Mouse (Mus musculus) lung, adult 18-20 months (tissue): ENCODE measurements around the gene Inpp5d.
A peak's percentile ranks its signal among the peaks of the same experiment; 100 is the strongest.

Experiments
- DNase-seq, 2 experiments: peaks; one replicate each; pipeline ENCODE4 v3.0.0; 2022; ENCODE audit warnings: mixed read lengths in 2 of 2

Inpp5d gene

GRCm38 (mm10) chr1:87624826-87625225 lies 4.7 kb downstream of the Inpp5d start:
- peak; percentile 36 to 43 for DNase-seq

GRCm38 (mm10) chr1:87625254-87626025 lies 5.3 kb downstream of the Inpp5d start:
- DNase-seq = peak in 1 of 2 experiments; percentile 27

DNA sequence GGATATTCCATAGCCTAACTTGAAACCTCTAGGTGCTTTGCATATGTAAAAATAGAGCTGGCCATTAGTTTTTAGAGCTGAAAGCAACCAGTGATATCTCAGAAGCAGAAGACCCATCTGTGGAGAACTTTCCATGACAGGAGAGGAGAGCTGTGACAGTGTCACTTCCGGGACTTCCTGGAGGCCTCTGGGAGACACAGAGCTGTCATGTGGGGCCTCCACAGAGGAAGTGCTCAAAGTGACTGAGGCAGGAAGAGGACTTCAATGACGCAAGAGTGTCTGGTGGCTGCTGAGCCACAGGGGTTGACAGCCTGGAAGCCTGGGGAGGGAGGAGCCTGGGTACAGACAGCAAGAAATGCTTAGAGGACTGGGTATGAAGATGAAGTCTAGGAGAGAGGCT lies 6.2 kb downstream of the Inpp5d start:
- DNase-seq = peak; percentile 85

GRCm38 (mm10) chr1:87628085-87628484 lies 8.0 kb downstream of the Inpp5d start:
- DNase-seq = no peak

DNA sequence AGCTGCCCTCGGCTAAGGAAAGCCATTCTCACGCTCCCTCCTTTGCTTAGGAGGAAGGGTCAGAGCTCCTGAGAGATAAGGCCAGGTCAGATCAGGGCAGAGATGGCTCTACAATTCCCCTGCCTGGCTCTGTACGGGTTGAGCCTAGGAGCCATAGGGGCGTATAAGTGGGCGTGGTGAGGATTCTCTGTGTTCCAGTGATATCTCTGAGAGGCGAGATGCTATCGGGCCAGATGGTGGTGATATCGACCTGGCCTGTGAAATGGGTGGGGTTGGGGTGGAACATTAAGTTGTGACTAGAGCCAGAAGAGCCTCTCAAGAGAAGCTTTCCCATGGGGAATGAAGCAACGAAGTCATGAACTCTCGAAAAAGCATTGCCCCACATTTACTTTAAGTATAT lies 11.5 kb downstream of the Inpp5d start:
- DNase-seq = no peak

DNA sequence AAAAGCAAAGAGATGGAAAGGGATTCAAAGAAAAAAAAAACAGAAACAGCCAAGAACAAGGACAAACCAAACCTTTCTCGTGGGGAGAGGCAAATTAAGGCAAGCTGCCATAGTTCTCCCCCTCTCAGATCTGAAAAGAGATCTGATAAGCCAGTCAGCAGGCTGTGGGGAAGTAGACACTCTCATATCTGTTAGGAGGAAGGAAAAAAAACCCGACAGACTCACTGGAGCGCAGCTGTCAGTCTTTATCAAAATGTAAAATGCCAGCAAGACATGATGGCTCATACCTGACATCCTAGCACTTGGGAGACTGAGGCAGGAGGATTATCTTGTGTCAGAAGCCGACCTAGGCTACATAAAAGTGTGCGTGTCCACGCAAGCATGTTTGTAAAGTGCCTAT lies 12.1 kb downstream of the Inpp5d start:
- no peak for DNase-seq

GRCm38 (mm10) chr1:87636716-87637117 lies 16.6 kb downstream of the Inpp5d start:
- DNase-seq = no peak

DNA sequence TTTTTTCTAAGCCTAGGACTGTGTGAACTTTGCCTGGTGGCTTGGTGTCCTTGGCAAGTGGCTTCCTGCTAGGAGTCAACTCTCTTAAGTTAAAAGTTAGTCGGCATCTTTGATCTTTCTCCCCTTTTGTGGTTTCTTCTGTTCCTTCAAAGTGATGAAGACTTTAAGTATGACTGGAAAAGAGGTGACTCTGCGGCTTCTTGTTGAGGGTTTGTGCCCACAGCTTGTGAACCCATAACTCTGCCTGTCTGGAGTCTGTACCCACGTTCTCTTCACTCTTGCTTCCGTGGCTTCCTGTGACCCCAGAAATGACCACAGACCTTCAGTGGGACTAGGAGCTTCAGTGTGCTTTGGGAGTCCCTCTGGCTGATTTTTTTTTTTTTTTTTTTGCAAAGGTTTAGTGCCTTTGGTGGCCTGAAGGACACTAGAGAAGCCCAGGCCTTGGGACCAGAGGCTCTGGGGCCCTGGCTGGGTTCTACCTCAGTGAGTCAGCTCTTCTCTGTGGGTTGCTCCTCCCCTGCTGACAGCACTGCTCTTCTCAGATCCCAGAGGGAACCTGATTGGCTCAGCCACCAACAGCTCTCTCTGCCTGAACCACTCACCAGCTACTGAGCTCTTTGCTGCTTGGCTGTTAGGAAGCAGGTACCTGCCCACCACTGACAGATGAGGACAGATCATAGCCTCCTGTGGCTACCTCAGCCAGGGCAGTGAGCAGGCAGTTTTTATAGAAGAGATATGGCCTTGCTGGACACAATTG lies 17.2 kb downstream of the Inpp5d start:
- DNase-seq = no peak

- no peak for DNase-seq
Observed at GRCm38 (mm10) chr1:87637878-87638600, 17.9 kb downstream of the Inpp5d start.

DNA sequence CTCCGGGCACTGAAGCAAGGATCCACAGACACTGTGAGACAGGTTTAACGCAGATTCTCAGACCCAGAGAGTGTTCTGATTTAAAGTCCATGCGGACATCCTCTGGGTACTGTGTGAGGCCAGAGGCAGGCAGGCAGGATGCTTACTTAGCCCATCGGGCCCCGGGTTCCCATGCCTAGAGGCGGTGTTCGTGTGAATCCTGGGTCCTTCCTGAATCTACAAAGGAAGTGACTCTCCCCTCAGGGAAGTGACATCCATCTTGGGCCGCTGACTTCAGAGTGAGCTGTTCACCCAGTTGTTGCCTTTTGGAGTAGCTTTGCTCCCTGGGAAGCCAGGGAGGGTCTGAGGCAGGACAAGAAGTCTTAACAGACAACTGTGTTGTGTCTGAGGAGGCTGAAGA lies 19.6 kb downstream of the Inpp5d start:
- no peak for DNase-seq

DNA sequence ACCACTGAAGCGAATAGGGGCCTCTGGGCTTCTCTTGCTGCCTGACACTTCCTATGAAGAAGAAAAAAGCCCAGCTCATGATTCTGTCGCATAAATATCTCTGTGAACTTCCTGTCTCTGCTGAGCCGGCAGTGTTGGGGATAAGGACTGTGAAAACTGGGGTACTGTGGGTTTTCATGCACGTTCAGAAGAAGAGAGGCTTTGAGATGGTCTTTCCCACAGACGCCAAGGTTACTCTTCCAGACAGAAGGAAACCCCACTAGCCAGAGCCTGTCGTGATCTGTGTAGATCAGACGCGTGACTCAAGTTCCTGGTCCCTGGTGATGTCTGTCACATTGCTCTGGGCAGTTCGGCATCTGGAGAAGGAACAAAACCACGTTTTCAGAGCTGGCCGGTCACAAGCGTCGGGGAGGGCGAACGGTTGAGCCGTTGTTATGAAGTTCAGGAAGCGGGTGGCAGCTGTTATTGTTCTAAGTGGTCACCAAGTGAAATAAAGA lies 20.1 kb downstream of the Inpp5d start:
- peak; percentile 81 to 83 for DNase-seq

DNA sequence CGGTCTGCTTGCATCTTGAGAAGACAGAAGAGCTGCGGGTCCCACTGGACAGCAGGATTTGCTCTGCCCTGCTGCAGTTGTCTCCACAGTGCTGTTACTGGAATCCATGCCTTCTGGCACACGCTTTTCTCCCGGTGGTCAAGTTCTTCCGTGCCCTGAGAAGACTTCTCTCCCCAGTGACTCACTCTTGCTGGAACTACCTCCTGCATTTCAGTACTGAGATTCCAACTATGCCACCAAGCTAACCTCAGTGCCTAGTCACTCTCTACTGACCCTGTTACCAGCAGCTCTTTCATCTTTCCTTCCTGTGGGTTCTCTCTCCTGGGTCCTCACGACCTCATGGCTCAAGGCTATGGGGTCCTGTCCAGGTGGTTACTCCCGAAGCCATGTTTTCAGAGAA lies 22.9 kb downstream of the Inpp5d start:
- DNase-seq = no peak

DNA sequence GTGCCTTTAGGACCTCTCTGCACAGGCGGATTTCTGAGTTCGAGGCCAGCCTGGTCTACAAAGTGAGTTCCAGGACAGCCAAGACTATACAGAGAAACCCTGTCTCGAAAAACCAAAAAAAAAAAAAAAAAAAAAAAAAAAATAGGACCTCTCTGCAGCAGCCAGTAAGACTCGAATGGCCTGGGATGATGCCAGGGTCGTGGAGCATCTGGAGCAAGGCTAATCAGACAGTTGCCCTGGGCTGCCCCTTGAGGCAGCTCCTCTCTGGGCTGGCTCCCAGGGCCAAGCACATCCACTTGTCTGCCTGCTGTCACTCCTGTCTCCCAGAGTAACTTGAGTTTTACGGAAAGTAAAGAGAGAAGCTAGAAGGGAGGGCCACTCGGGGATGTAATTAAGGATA lies 24.9 kb downstream of the Inpp5d start:
- no peak for DNase-seq

GRCm38 (mm10) chr1:87645748-87646147 lies 25.6 kb downstream of the Inpp5d start:
- no peak for DNase-seq

- no peak for DNase-seq
Observed at GRCm38 (mm10) chr1:87647820-87648219, 27.7 kb downstream of the Inpp5d start.

GRCm38 (mm10) chr1:87648657-87649056 lies 28.5 kb downstream of the Inpp5d start:
- DNase-seq = no peak

DNA sequence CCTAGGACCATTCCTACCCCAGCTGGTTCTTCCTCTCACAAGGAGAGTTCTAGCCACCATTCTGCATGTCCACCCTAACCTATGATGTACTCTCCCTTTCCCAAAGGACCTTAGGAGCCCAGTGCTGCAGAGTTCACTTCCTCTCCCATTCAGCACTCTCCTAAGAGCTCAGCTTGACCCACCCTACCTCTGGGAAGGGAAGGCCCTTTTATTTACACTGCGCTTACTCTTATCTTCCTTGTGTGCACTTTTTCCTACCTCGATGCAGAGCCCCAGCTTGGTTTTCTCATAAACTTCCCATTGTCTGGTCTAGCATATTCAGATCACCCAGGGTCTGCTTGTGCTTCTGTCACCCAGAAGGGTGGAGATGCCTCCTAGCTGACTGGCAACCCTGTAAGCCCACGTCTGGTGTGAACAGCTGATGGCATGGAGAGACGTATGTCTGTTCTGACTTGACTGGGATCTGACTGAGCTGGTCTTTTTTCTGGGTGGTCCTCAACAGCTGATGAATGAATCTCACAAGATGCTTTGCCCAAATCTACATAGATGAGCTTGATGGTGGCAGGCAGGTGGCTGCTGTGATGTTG lies 29.2 kb downstream of the Inpp5d start:
- DNase-seq = no peak

- no peak for DNase-seq
Observed at GRCm38 (mm10) chr1:87649958-87650474, 29.9 kb downstream of the Inpp5d start.

- DNase-seq = peak; percentile 82 to 87
Observed at GRCm38 (mm10) chr1:87650611-87651079, 30.5 kb downstream of the Inpp5d start.

GRCm38 (mm10) chr1:87651436-87651835 lies 31.3 kb downstream of the Inpp5d start:
- no peak for DNase-seq

DNA sequence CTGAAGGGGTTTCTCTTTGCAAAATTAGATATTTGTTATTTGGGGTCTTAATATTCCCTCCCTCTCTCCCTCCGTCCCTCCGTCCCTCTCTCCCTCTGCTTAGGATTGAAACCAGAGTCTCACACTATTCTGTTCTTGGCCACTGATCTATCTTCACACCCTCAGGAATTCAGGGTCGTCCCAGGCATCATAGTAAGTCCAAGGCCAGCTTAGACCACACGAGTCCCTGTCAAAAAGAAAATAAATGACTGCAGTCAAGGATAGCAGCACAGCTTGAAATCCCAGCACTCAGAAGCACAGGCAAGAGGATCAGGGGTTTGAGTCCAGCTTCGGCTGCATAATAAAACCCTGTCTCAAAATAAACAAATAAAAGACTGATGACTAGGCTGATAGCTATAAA lies 35.0 kb downstream of the Inpp5d start:
- no peak for DNase-seq

GRCm38 (mm10) chr1:87658063-87658462 lies 38.0 kb downstream of the Inpp5d start:
- peak in 1 of 2 experiments; percentile 34 for DNase-seq

DNA sequence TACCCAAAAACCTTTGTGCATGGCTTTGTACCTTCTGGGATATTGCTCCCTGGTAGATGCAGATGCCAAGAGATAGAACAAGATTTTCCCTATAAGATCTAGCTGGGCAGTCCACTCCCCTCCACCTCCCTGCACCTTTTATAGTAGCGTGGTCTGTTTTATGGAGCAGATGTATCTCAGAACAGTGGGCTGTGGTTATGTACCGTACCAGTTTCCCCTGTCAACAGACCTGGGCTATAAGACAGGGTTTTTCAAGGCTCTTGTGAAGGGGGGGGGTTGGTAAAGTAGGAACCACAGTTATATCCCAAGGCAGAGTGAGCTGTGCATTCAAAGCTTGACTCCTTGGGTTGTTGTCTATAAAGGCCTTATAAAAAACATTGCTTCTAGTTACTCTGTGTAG lies 38.4 kb downstream of the Inpp5d start:
- no peak for DNase-seq
